Mouse (Mus musculus) midbrain, embryonic 11.5 days (tissue): ENCODE data around the gene Duoxa1. TPM values are rescaled to one million over a fixed set of nuclear protein-coding genes. Genes with fewer than 3 reads are reported as not detected.
A peak's percentile ranks its signal among the peaks of the same experiment; 100 is the strongest.

Source experiments
- ATAC-seq: fragments of 200-750 bp; cut with Nextera tagmentation; 2 replicates; pipeline ENCODE4 v1.8.0; 2017; ENCODE audit warnings: moderate TSS enrichment, moderate library complexity; ENCODE audit not compliant: low FRiP score
- DNase-seq: peaks from one replicate; pipeline ENCODE4 v3.0.0; 2015; ENCODE audit warnings: low spot score; ENCODE audit errors: missing footprints
- H3K27ac ChIP-seq: fragments of 300-500 bp; sonication (generic); 2 replicates; pipeline ENCODE4 v1.5.1; 2014; ENCODE audit warnings: low read depth, low read length
- H3K27me3 ChIP-seq: fragments of 300-500 bp; sonication (generic); 2 replicates; pipeline ENCODE4 v1.6.1; 2014; ENCODE audit warnings: mild to moderate bottlenecking, low read length, moderate library complexity, mixed read lengths; ENCODE audit not compliant: control insufficient read depth, insufficient read depth
- H3K36me3 ChIP-seq: fragments of 300-500 bp; sonication (generic); 2 replicates; pipeline ENCODE4 v1.6.1; 2014; ENCODE audit warnings: mild to moderate bottlenecking, low read length, moderate library complexity, mixed read lengths; ENCODE audit not compliant: control insufficient read depth, insufficient read depth
- H3K4me1 ChIP-seq: fragments of 300-500 bp; sonication (generic); 2 replicates; pipeline ENCODE4 v1.6.1; 2014; ENCODE audit warnings: low read length; ENCODE audit not compliant: control insufficient read depth, insufficient read depth
- H3K4me2 ChIP-seq: fragments of 300-500 bp; sonication (generic); 2 replicates; pipeline ENCODE4 v1.6.1; 2014; ENCODE audit warnings: mild to moderate bottlenecking, moderate library complexity
- H3K4me3 ChIP-seq: fragments of 300-500 bp; sonication (generic); 2 replicates; pipeline ENCODE4 v1.5.1; 2014; ENCODE audit warnings: low read depth, low read length
- H3K9ac ChIP-seq: fragments of 300-500 bp; sonication (generic); 2 replicates; pipeline ENCODE4 v1.6.1; 2014; ENCODE audit warnings: low read length
- H3K9me3 ChIP-seq: fragments of 300-500 bp; sonication (generic); 2 replicates; pipeline ENCODE4 v1.6.1; 2016; ENCODE audit warnings: low read length; ENCODE audit not compliant: control insufficient read depth
- WGBS: fragments of 180-500 bp; shearing (Covaris S2); extraction: QIAGEN DNeasy Blood & Tissue Kit; methylation state at CpG from one replicate; pipeline ENCODE4 v1.1.7; 2014; 5-methylcytosine and 5-hydroxymethylcytosine counted together
- polyA plus RNA-seq: library from polyadenylated mRNA; unstranded; fragments of >200 nt; fragmentation: Nextera tagmentation; extraction: Ambion mirVana; gene quantifications from 2 replicates; pipeline ENCODE4 v1.2.1, GENCODE M21; 2014

Gene Duoxa1
- polyA plus RNA-seq, 1 experiment from 2014 or later, result not detected

DNA sequence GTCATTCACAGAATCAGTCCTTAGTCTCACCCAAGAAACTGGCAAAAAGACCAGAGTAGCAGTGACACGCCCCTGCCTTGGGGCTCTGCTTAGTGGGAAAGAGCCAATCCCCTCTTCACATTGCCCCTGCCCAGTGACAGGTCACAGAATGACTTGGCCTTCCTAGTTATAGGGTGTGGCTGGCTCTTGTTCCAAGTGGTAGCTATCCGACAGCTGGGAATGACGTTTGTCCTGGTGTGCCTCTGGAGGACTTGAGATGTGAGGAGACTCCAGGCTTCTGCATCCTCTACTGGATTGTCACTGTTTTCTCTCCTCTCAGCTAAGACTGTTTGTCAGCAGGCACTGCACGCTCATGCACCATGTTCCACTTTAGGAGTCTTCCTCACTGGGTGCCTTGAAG, 3.9 kb upstream of the Duoxa1 start:
- DNase-seq (no peak), ATAC-seq (no peak)
- no peaks in the 10 kb centered on the region for H3K36me3 ChIP-seq
- H3K4me3 ChIP-seq, result no peak overlapping the region
- H3K27me3 ChIP-seq, result peaks cover 20% of the 10 kb centered on the region
- H3K4me2 ChIP-seq, result no peak overlapping the region
- H3K27ac ChIP-seq, result no peak overlapping the region
- 0 out of 2 replicates have a peak, but pooled peaks cover 4% of the 10 kb centered on the region for H3K4me1 ChIP-seq
- WGBS, result 74% methylated on average over 4 of the region's 4 CpGs
- no peak overlapping the region for H3K9ac ChIP-seq
- H3K9me3 ChIP-seq, result no peaks in the 10 kb centered on the region

DNA sequence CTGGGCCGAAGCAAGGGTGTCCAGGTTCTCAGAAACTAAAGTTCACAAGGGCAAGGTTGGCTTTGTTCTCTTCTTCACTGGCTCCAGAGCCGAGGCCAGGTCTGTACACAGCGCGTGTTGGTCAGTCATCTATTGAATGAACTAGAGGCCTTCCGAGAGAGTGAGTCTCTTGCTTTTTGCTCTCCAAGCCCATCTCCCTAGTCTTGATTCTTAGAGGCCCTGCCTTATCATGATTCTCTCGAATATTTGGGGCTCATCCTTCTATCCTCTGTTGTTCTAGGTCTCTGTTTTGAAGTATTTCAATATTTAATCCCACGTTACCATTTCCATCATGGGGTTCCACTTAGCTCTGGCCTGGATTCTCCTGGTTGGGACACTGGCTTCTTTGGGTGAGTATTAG, 1.8 kb upstream of the Duoxa1 start, which contains the start of gene Duox1:
Duox1 (plus strand) TSS at position 301 of the 400 bp plus-strand sequence.
- no peaks in the 10 kb centered on the region for H3K36me3 ChIP-seq
- no peak within 1 kb of the TSS for H3K27ac ChIP-seq
- no peak for ATAC-seq
- WGBS, result 83% methylated on average over 7 of the region's 7 CpGs
- peaks cover 20% of the 10 kb centered on the region for H3K27me3 ChIP-seq
- DNase-seq, result no peak
- H3K4me3 ChIP-seq, result no peak within 1 kb of the TSS
- peaks cover 6% of the 10 kb centered on the region; the same call in 1 of the 2 replicates for H3K4me1 ChIP-seq
- H3K9me3 ChIP-seq, result no peaks in the 10 kb centered on the region
- H3K9ac ChIP-seq, result no peak within 1 kb of the TSS
- H3K4me2 ChIP-seq, result no peak within 1 kb of the TSS

DNA sequence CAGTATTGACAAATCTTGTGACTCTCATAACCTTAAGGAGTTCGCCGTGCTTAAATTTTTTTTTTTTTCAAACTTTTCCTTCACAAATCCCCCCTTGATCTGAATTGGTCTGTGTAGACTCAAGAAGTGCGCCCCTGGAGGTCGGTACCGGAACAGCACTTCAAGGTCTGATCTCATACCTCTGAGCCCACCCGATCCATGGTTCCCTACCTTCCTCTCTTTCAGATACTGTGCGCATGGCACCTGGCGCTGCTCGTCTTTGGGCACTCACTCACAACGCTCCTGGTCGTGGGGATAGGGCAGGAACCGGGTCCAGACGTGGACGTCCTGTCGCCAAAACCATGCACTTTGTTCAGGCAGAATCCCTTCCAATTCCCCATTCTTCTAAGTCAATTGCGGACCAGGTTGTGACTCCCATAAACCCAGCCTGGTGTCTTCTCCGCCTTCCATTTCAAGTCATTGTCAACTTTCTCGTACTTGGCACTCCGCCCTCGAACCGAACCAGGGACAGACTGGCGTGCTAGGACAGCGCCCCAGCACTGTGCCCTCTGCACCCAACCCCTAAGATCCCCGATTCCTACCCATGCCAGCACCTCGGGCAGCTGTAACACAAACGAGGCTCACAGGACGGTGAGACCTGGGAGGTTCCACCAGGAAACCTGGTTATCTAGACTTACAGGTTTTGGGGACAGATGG, 660 bp downstream of the Duoxa1 start:
- DNase-seq, result peak; percentile 99
- Histone ChIP-seq H3K9ac (no peak overlapping the region), H3K4me3 (no peak overlapping the region), H3K36me3 (no peaks in the 10 kb centered on the region), H3K27ac (no peak overlapping the region), H3K4me1 (peaks cover 6% of the 10 kb centered on the region; the same call in 1 of the 2 replicates), H3K4me2 (peak overlapping the region; percentile 7; the same call in 1 of the 2 replicates), H3K9me3 (no peaks in the 10 kb centered on the region), H3K27me3 (peaks cover 20% of the 10 kb centered on the region)
- peak; percentile 58 for ATAC-seq
- 4% methylated on average over 27 of the region's 27 CpGs for WGBS

DNA sequence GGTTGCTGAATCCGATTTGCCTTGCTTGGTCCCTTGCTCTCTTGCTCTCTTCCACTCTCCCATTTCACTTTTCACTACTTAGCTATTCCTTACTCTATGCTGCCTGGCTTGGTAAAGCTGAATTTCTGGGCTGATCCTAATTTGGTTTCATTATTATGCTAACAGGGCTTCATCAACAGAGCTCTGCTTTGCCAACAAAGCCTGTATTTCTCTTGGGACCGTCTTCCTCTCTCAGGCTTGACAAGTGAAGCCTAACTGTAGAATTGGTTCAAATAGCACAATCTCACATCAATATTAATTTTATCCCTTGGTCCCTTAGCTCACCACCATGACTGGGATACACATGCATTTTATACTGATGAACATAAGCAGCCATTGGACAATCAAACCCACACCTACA, 2.0 kb downstream of the Duoxa1 start:
- Histone ChIP-seq H3K9me3 (no peaks in the 10 kb centered on the region), H3K4me3 (no peak overlapping the region), H3K4me2 (no peak overlapping the region), H3K4me1 (peaks cover 6% of the 10 kb centered on the region; the same call in 1 of the 2 replicates), H3K27me3 (peaks cover 20% of the 10 kb centered on the region), H3K36me3 (no peaks in the 10 kb centered on the region), H3K27ac (no peak overlapping the region), H3K9ac (no peak overlapping the region)
- ATAC-seq, result 0 out of 2 replicates have a peak, but pooled peaks have one; percentile 18
- DNase-seq, result peak; percentile 82
- WGBS, result 40% methylated on average over 2 of the region's 2 CpGs

DNA sequence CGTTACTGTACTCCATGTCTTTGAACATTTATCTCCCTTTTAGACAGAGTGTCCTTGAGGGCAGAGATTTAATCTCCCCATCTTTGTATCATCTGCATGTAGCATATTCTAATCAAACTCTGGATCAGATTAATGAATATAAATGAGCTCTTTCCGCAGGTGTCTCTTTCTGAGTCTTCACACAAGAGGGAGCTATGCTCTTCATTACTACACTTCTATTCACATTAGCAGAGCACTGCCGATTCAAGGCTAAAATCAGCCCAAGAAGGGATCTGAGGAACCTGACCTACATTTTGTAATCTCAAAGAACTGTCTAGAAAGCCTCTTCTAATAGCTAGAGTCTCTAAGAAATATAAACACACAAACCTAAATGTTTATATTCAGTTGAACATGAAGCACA, 3.9 kb downstream of the Duoxa1 start:
- no peak overlapping the region for H3K27ac ChIP-seq
- H3K4me3 ChIP-seq, result no peak overlapping the region
- H3K4me2 ChIP-seq, result no peak overlapping the region
- peaks cover 6% of the 10 kb centered on the region; the same call in 1 of the 2 replicates for H3K4me1 ChIP-seq
- no peak for ATAC-seq
- no peaks in the 10 kb centered on the region for H3K36me3 ChIP-seq
- H3K27me3 ChIP-seq, result peaks cover 18% of the 10 kb centered on the region
- no peak overlapping the region for H3K9ac ChIP-seq
- no peak for DNase-seq
- WGBS, result 52% methylated on average over 3 of the region's 3 CpGs
- no peaks in the 10 kb centered on the region for H3K9me3 ChIP-seq

DNA sequence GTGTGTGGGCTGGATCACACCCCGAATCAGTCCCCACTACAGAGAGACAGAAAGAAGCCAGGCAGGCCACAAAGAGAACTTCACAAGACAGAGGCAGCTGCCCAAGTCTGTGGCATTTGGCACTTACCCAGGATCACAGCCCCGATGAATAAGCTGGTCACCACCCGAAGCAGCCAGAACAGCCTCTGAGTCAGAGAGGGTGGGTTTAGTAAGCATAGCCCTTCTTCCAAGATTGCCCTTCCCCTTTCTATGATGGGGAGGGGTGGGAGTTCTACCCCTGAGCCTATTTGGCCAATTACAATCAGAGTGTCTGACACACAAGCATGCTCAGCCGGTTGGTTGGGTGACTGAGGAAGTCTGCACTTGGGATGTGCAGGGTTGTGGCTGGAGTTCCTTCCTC, 7.3 kb downstream of the Duoxa1 start:
- Histone ChIP-seq H3K27ac (no peak overlapping the region), H3K9me3 (no peaks in the 10 kb centered on the region), H3K9ac (no peak overlapping the region), H3K4me3 (no peak overlapping the region), H3K4me1 (peaks cover 2% of the 10 kb centered on the region; the same call in 1 of the 2 replicates), H3K36me3 (no peaks in the 10 kb centered on the region), H3K4me2 (no peak overlapping the region), H3K27me3 (peaks cover 17% of the 10 kb centered on the region)
- ATAC-seq (no peak), DNase-seq (no peak)
- WGBS, result 73% methylated on average over 4 of the region's 4 CpGs

DNA sequence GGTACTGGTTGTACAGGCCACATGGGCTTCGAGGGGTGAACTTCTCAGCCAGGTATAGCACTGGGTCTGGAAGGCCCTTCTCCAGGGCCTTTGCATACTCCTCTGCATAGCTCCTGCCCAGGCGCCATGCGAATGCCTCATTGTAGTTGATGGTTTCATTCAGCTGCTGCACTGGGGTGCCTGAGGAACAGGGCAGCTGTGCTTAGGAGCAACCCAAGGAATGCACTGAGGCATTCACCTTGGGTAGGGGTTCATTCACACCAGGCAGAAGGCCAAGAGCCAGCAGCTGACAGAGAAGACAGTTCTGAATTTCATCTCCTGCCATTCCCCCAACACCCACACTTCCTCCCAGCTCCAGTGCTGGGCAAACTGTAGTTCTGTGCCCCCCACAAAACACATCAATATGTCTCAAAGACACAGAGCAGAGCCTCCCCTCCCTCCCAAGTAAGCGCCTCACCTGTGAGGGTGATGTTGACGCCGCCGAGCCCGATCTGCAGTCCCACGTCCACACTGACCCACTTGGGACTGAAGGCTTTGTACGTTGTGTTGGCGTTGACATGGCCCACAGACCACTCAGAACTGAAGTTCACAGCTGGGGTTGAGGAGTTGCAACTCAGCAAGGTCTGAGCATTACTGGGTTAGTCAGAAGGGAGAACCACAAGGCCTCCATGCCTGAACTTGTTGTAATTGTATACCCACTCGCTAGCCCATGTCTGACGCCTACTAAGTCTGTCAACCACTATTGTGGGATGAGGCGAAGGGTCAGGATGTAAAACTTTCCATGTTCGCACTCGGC, 8.2 kb downstream of the Duoxa1 start:
- H3K36me3 ChIP-seq, result no peaks in the 10 kb centered on the region
- no peak for DNase-seq
- peaks cover 26% of the 10 kb centered on the region for H3K27me3 ChIP-seq
- peaks cover 3% of the 10 kb centered on the region; the same call in 1 of the 2 replicates for H3K4me1 ChIP-seq
- 83% methylated on average over 16 of the region's 16 CpGs for WGBS
- H3K27ac ChIP-seq, result no peak overlapping the region
- ATAC-seq, result no peak
- H3K4me2 ChIP-seq, result no peak overlapping the region
- no peak overlapping the region for H3K9ac ChIP-seq
- H3K9me3 ChIP-seq, result no peaks in the 10 kb centered on the region
- H3K4me3 ChIP-seq, result no peak overlapping the region

DNA sequence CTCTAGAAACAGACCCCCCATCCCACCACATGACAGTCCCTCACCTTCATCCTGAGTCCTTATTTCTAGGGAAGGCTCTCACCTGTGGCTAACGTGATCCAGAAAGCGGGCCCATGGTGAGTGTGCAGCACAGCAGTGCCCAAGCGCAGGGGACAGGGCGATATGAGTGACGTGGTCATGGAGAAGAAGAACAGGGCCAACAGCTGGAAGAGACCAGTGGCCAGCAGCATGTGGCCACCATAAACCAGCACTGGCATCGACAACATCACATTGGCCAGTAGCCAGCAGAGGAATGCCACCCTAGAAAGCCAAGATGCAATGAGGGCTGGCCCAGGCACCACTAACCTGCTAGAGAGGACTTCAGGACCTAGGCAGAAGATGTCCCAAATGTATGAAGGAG, 9.0 kb downstream of the Duoxa1 start:
- no peak overlapping the region for H3K27ac ChIP-seq
- no peak overlapping the region for H3K4me3 ChIP-seq
- H3K9ac ChIP-seq, result no peak overlapping the region
- WGBS, result 91% methylated on average over 6 of the region's 6 CpGs
- H3K36me3 ChIP-seq, result no peaks in the 10 kb centered on the region
- H3K4me2 ChIP-seq, result no peak overlapping the region
- no peaks in the 10 kb centered on the region for H3K9me3 ChIP-seq
- DNase-seq (no peak), ATAC-seq (no peak)
- H3K27me3 ChIP-seq, result peaks cover 33% of the 10 kb centered on the region
- peaks cover 4% of the 10 kb centered on the region; the same call in 1 of the 2 replicates for H3K4me1 ChIP-seq
